Mouse (Mus musculus): ENCODE data around the gene Olfr275.

DNA sequence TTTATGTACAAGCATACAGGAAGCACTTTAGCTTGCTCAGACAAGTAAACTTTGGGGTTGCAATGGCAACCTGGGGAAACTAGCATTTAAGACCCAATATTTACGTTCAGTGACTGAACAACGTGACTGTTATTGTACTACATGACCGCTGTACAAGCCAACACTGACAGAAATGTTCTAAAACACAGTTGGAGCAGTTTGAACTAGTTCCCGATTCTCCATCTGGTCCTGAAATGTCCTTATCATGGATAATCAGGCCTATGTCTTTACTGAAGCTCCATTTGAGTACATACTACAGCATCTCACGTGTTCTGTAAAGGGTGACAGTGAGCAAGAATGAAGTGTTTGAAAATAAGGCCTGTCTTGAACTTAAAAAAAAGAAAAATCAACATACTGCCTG lies 35.3 kb downstream of the Olfr275 start:
- TF ChIP-seq CTCF (IDR thresholded peaks at IDR 0.05; ENCODE audit: extremely low read depth, insufficient read length, insufficient replicate concordance, low read depth, low read length) (no peak), POLR2A (IDR thresholded peaks at IDR 0.05; ENCODE audit: low read depth, low read length) (no peak)

Measured in small intestine, adult 2 months (tissue).